Mouse (Mus musculus) kidney, adult 2 months (tissue): ENCODE measurements around the gene Acer3. TPM values are rescaled to one million over a fixed set of nuclear protein-coding genes. Genes with fewer than 3 reads are reported as not detected.

Experiments used
- DNase-seq: peaks from one replicate; pipeline ENCODE4 v3.0.0; 2021
- H3K27ac ChIP-seq: fragments of 200-500 bp; 2 replicates; pipeline ENCODE4 v1.5.1; 2012; ENCODE audit warnings: low read depth, low read length, control low read depth, inconsistent platforms; ENCODE audit not compliant: insufficient read depth
- H3K27me3 ChIP-seq: fragments of 200-500 bp; replicated peaks from 2 replicates; pipeline ENCODE4 v1.6.1; 2012; ENCODE audit warnings: mild to moderate bottlenecking, moderate library complexity, low read length, inconsistent platforms; ENCODE audit not compliant: control insufficient read depth, insufficient read depth
- H3K36me3 ChIP-seq: fragments of 200-500 bp; 2 replicates; pipeline ENCODE4 v1.6.1; 2012; ENCODE audit warnings: mild to moderate bottlenecking, moderate library complexity, low read length, inconsistent platforms; ENCODE audit not compliant: control insufficient read depth, insufficient read depth
- H3K4me1 ChIP-seq: fragments of 200-500 bp; 2 replicates; pipeline ENCODE4 v1.6.1; 2011; ENCODE audit warnings: low read length; ENCODE audit not compliant: control insufficient read depth, insufficient read depth
- H3K4me3 ChIP-seq: fragments of 200-500 bp; 2 replicates; pipeline ENCODE4 v1.5.1; 2011; ENCODE audit warnings: mild to moderate bottlenecking, low read depth, low read length, control low read depth; ENCODE audit not compliant: insufficient read depth
- CTCF ChIP-seq: fragments of 200-500 bp; conservative IDR thresholded peaks from 2 replicates; pipeline ENCODE4 v1.5.1; 2011; ENCODE audit warnings: low read depth, mild to moderate bottlenecking, control low read depth, low read length, moderate library complexity, mixed read lengths; ENCODE audit not compliant: insufficient read depth, insufficient read length
- POLR2A ChIP-seq: fragments of 200-500 bp; IDR thresholded peaks from one replicate; pipeline ENCODE4 v1.6.1; 2011; ENCODE audit warnings: low read depth, low read length, control low read depth
- WGBS: fragments of 180-500 bp; shearing (Covaris S2); methylation state at CpG from one replicate; pipeline ENCODE4 v1.1.7; 2018; 5-methylcytosine and 5-hydroxymethylcytosine counted together
- polyA plus RNA-seq: library from polyadenylated mRNA; depleted of rRNA; stranded (reverse); fragments of >200 nt; gene quantifications from 2 replicates; pipeline ENCODE4 v1.2.3, GENCODE M21; 2012

Acer3 gene
- polyA plus RNA-seq, 1 experiment = 11.9 TPM

DNA sequence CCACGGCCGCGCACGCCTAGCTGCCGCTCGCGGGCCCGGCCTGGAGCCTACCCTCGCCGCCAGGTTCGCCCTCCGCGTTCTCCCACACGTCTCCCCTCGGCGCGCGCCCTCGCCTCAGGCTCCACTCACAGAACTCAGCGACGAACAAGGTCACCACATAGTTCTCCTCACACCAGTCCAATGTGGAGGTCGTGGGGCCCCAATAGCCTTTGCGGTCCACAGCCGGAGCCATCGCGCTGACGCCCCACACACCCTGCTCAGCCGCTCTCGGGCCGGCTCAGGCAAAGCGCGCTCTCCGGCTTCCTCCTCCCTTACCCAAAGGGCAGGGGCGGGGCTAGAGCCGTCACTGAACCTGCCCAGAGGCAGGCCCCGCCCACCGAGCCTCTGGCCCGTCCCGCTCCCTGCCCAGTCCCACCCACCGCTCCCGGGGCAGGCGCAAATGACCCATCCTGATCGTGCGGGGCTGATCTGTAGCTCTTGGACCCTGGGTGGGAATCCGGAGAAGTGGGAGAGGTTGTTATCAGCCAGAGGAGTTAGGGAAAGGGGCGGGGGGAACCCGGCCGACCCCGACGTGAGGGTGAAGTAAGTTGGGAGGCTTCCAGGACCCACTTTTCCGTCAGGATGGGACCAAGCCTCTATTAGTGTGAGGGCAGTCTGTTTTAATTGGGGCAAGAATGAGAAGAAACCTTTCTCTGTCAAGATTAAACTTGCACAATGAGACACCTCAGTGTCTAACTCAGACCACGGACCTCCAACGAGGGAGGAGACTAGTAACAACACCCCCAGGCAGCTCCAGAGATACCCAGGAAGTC is 11.6 kb downstream of the Acer3 start:
- H3K27ac ChIP-seq = 0 out of 2 replicates have a peak overlapping the region, but pooled peaks have one; percentile 7
- peak overlapping the region; percentile 67 for H3K4me3 ChIP-seq
- 1% methylated on average over 52 of the region's 53 CpGs for WGBS
- peak; percentile 97 for DNase-seq
- H3K36me3 ChIP-seq = no peaks in the 10 kb centered on the region
- TF ChIP-seq POLR2A (peak; percentile 94), CTCF (no peak)
- H3K4me1 ChIP-seq = peaks cover 4% of the 10 kb centered on the region; the same call in 1 of the 2 replicates
- no peaks in the 10 kb centered on the region for H3K27me3 ChIP-seq

DNA sequence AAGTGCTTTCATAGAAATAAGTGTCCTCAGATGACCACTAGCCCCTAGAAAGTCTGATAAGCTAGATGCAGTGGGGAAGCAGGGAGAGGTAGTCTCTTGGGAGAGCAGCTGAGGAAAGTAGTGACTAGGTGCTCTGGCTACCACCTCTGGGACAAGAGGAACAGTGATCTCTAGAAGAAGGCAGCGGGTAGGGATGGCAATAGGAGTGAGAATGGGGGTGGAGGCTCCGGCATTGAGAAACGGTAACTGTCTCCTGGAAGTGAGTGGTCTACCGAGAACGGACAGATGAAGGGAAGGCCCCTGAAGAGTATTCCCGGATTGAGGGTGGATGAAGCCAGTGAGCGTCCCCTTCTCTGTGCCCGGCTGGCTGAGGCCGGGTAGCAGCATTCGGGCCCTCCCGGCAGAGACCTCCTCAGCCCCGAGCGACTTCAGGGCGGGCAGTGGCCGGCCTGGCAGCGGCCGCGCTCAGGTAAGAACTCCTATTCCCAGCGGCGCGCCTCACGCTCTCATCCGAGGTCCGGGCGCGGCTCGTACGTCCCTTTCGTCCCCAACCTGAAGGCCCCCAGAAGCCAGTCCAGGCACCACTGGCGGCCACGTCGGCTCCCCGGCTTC is 12.3 kb downstream of the Acer3 start:
- Histone ChIP-seq H3K27me3 (no peaks in the 10 kb centered on the region), H3K4me3 (peak overlapping the region; percentile 67), H3K36me3 (no peaks in the 10 kb centered on the region), H3K4me1 (peaks cover 4% of the 10 kb centered on the region; the same call in 1 of the 2 replicates), H3K27ac (0 out of 2 replicates have a peak overlapping the region, but pooled peaks have one; percentile 7)
- DNase-seq = peak; percentile 15
- TF ChIP-seq CTCF (no peak), POLR2A (no peak)
- under 1% methylated on average over 33 of the region's 33 CpGs for WGBS

DNA sequence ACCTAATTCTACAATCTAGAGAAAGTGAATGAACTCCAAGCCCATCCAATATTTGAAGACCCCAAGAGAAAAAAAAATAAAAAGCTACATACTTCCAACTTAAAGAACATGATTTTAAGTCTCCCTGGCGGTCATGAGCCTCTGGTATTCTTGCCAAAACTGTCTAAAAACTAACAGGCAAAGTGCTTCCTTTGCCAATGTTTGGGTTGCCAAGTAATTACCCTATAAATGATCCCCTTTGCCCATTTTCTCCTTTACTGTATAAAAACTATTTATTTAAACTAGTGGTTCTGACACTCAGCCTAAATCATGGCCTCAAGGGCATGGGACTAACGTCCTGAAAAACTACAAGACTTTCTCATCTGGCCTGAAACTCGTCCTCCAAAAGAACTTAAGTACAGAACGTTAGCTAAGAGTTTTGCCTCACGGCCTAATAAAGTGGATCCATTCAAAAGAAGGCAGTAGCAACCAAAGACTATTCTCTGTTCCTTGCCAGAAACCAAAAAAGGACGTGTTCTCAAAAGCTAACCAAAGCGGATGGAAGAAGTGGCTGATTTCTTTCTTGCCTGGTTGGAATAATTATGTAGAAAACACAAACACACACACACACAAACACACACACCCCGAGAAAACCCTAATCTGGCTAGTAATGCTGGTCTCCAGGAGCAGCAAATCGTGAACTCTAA is 12.9 kb downstream of the Acer3 start:
- H3K4me1 ChIP-seq = peaks cover 4% of the 10 kb centered on the region; the same call in 1 of the 2 replicates
- peak overlapping the region; percentile 67 for H3K4me3 ChIP-seq
- DNase-seq = peak; percentile 41
- 0 out of 2 replicates have a peak overlapping the region, but pooled peaks have one; percentile 37 for H3K27ac ChIP-seq
- TF ChIP-seq POLR2A (no peak), CTCF (no peak)
- H3K27me3 ChIP-seq = no peaks in the 10 kb centered on the region
- WGBS = 39% methylated on average over 9 of the region's 9 CpGs
- no peaks in the 10 kb centered on the region for H3K36me3 ChIP-seq

DNA sequence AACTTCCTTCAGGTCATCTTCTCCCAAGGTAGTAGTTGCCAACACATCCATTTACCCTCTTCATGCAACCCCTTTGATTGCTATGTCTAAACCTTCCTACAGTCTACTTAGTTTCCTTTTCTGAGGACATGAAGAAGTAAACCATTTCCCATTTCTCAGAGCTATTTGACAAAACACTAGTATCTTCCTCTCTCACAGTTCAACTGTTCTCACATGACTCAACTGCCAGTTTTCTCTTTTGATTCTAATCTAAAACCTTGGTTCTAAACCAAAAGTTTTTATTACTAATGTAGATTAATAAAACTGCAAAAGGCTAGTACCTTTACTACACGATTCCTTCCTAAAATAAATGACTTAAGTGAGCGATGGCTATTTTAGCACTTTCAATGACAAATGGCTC is 13.6 kb downstream of the Acer3 start:
- TF ChIP-seq CTCF (no peak), POLR2A (no peak)
- H3K27me3 ChIP-seq = no peaks in the 10 kb centered on the region
- peaks cover 4% of the 10 kb centered on the region; the same call in 1 of the 2 replicates for H3K4me1 ChIP-seq
- no peaks in the 10 kb centered on the region for H3K36me3 ChIP-seq
- no peak for DNase-seq
- H3K27ac ChIP-seq = no peak overlapping the region
- WGBS = 64% methylated on average over 2 of the region's 2 CpGs
- no peak overlapping the region for H3K4me3 ChIP-seq

DNA sequence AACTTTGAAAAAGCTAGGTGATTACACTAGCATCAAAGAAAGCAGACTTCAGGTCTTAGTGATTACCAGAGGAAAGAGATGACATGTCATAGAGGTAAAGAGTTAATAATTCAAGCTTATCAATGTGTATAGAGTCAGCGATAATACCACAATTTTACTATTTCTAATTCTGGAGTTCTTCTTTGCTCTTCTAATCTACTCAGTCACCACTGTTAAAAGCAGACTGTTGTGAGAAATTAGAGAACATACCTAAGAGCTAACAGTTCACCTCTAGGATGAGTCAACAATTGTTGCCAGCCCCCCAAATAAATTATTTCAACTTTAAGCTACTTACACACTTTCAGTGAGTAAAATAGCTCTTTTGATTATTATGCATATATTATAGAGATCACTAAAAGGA is 28.1 kb downstream of the Acer3 start:
- Histone ChIP-seq H3K27ac (no peak overlapping the region), H3K27me3 (no peaks in the 10 kb centered on the region), H3K4me3 (no peak overlapping the region), H3K4me1 (no peaks in the 10 kb centered on the region), H3K36me3 (no peaks in the 10 kb centered on the region)
- no peak for DNase-seq
- WGBS = 96% methylated on average over 1 of the region's 1 CpGs
- TF ChIP-seq CTCF (no peak), POLR2A (no peak)

DNA sequence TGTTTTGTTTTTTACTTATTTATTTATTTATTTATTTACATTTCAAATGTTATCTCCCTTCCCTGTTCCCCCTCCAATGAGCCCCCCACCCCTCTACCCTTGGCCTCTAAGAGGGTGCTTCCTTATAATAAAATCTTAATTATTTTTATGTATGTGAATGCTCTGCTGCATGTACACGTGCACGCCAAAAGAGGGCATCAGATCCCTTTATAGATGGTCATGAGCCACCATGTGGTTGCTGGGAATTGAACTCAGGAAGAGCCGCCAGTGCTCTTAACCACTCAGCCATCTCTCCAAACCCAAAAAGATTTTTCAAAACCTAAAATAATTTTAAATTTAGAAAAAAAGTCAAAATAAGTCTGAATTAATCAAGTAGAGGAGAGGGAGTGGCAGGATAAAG is 31.4 kb downstream of the Acer3 start:
- Histone ChIP-seq H3K4me3 (no peak overlapping the region), H3K36me3 (no peaks in the 10 kb centered on the region), H3K27ac (no peak overlapping the region), H3K4me1 (no peaks in the 10 kb centered on the region), H3K27me3 (no peaks in the 10 kb centered on the region)
- peak; percentile 37 for DNase-seq
- 54% methylated on average over 3 of the region's 3 CpGs for WGBS
- TF ChIP-seq POLR2A = no peak
- TF ChIP-seq CTCF = peak; percentile 58
